Mouse (Mus musculus) ES-E14 (cell line): ENCODE results near the gene Pacsin3.

Experiments
- CHD2 ChIP-seq: IDR thresholded peaks from 2 replicates; pipeline ENCODE4 v1.6.1; 2014; ENCODE audit warnings: mild to moderate bottlenecking, low read depth, low read length, inconsistent platforms
- HCFC1 ChIP-seq: IDR thresholded peaks from 2 replicates; pipeline ENCODE4 v1.6.1; 2012; ENCODE audit warnings: low read length, inconsistent platforms, borderline replicate concordance; ENCODE audit not compliant: insufficient read depth
- MAFK ChIP-seq: IDR thresholded peaks from 2 replicates; pipeline ENCODE4 v1.6.1; 2014; ENCODE audit warnings: mild to moderate bottlenecking, low read depth, low read length, inconsistent platforms; ENCODE audit not compliant: insufficient read depth
- ZC3H11A ChIP-seq: IDR thresholded peaks from 2 replicates; pipeline ENCODE4 v1.6.1; 2012; ENCODE audit warnings: low read depth, mild to moderate bottlenecking, inconsistent platforms, low read length, borderline replicate concordance
- ZNF384 ChIP-seq: IDR thresholded peaks from 2 replicates; pipeline ENCODE4 v1.6.1; 2012; ENCODE audit warnings: low read depth, low read length, inconsistent platforms

- TF ChIP-seq ZC3H11A (no peak), ZNF384 (no peak), MAFK (no peak), HCFC1 (no peak), CHD2 (no peak)
Observed at GRCm38 (mm10) chr2:91291197-91292007, 35.6 kb downstream of the Pacsin3 start.
